Mouse (Mus musculus) monocyte, adult 5-6 weeks (primary cell): ENCODE results near the gene Vmn2r30. TPM values are rescaled to one million over a fixed set of nuclear protein-coding genes. Genes with fewer than 3 reads are reported as not detected.
"Not testable (repeated sequence)": the region's sequence is repeated elsewhere in the genome, so short reads cannot be mapped to it uniquely, and the experiment has no call there.

Source experiments
- ATAC-seq: fragments of 153-309, 156-312 bp; replicated peaks from 2 replicates; pipeline ENCODE4 v1.8.0; 2017; ENCODE audit warnings: mild to moderate bottlenecking; ENCODE audit not compliant: low TSS enrichment, insufficient number of reproducible peaks, severe bottlenecking, poor library complexity, low FRiP score
- total RNA-seq: library from RNA; stranded (forward); fragments of 200-1000, 200-491, 200-594 nt; gene quantifications from 3 replicates; pipeline ENCODE4 v1.2.3, GENCODE M21; 2017

The Vmn2r30 gene
- not detected in 3 replicates for total RNA-seq

GRCm38 (mm10) chr7:7337509-7337908, at the start of gene Vmn2r30:
TSS of gene Vmn2r30 (minus strand) at chr7:7337609.
- ATAC-seq: not testable (repeated sequence)

- ATAC-seq: not testable (repeated sequence)
Measured at GRCm38 (mm10) chr7:7374431-7374830, 37.0 kb upstream of the Vmn2r30 start, which contains the start of gene Gm45783. TSS of gene Gm45783 (minus strand) at chr7:7374573.

DNA sequence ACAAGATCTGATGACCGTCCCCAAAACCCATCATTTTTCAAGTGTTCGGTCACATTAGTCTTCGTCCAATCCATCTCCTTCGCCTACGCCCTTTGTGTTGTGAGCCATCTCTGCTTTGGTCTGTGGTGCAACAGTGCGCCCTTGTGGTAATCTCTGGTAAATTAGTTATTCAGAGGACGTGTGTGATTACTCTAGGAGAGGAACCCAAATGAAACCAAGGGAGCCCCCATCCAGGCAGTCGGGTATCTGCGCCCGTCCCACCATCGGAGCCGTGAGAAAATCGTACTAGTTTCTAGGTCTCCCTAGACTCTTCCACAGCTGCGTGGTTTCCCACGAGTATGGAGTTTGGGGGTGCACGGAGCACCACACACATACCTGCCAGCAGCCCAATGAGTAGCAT, 41.8 kb downstream of the Vmn2r30 start:
- peak; percentile 34 for ATAC-seq

DNA sequence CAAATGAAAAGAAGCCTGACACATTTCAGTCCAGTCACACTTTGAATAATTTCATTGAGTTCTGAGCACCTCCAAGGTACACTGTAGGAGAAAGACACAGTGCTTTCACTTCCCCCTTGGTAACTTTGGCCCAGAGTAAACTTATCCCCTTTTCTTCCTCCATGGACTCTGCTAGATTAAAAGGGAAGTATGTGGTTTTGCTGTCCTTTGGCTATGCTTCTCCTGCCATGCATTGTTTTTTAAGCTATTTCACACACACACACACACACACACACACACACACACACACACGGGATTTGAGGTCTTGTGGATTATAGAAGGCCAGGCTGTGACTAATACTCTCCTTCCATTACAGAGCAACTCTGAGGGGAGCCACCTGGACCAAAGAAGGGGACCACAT, 56.0 kb downstream of the Vmn2r30 start:
- ATAC-seq: peak; percentile 72

- peak; percentile 98 for ATAC-seq
Measured at GRCm38 (mm10) chr7:7277966-7278567, 59.3 kb downstream of the Vmn2r30 start, which contains the start of gene Gm45844. TSS of gene Gm45844 (minus strand) at chr7:7278289.

DNA sequence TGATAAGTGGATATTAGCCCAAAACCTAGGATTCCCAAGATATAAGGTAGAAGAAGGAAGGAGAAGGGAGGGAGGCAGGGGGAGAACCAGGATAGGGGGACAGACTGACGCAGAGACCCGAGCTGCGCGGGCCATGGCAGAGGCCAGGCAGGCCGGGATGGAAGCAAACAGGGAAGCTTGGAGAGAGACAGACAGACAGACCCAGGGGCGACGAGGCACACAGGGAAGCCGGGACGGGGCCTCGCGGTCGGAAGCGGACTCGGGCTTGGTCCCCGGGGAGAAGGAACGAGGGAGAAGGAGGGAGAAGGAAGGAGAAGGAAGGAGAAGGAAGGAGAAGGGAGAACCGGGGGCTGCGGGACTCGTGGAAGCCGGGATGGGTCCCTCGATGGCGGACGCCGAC, 59.9 kb downstream of the Vmn2r30 start:
- ATAC-seq: peak; percentile 6; the same call in 1 of the 2 replicates

Other genes with a start within 250 kb of the Vmn2r30 start
- 23.0 to 26.9 TPM (median 23.2 TPM) in 3 replicates for gene Zfp954, start 216.1 kb downstream of the Vmn2r30 start, total RNA-seq
- 0.86 to 3.9 TPM (median 1.6 TPM) in 3 replicates for gene Zfp773, start 200.9 kb downstream of the Vmn2r30 start, total RNA-seq
- 0.48 to 3.2 TPM (median 2.3 TPM) in 3 replicates for gene Zfp418, start 166.3 kb downstream of the Vmn2r30 start, total RNA-seq
- gene Zfp772, start 127.6 kb downstream of the Vmn2r30 start, total RNA-seq: 1.0 to 3.7 TPM (median 2.5 TPM) in 3 replicates
- 1.6 TPM in 1 of 3 replicates, not detected in the others for gene Vmn2r29, start 90.3 kb downstream of the Vmn2r30 start, total RNA-seq
- gene Gm45844, start 59.3 kb downstream of the Vmn2r30 start, total RNA-seq: 0.21 to 0.39 TPM in 2 of 3 replicates, not detected in the other
- 55.4 to 74.2 TPM (median 57.1 TPM) in 3 replicates for gene Clcn4, start 36.8 kb downstream of the Vmn2r30 start, total RNA-seq
- not detected in 3 replicates for gene Gm45783, start 37.0 kb upstream of the Vmn2r30 start, total RNA-seq
- gene Vmn2r31, start 62.1 kb upstream of the Vmn2r30 start, total RNA-seq: 0.21 TPM in 1 of 3 replicates, not detected in the others
- not detected in 3 replicates for gene Vmn2r32, start 142.4 kb upstream of the Vmn2r30 start, total RNA-seq
- gene Vmn2r33, start 229.2 kb upstream of the Vmn2r30 start, total RNA-seq: not detected in 3 replicates